Mouse (Mus musculus): ENCODE measurements around the gene Kndc1.

DNA sequence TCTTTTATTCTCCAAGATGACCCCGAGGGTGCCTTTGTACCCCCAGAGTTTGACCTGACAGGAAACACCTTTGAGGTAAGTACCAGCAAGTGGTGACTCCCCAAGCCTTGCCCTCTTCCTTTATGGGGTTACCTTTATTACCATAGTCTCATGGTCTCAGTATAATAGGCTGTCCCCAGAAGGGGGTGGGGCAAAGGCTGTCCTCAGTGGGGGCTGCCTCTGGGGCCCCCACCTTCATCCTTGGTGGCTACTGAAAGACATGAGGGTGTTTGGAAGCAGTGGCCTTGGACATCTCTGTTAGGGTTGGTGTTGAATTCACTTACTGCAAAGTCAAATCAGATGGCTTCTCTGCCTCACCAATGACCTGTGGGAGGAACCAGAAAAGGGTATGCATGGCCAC, 7.5 kb downstream of the Kndc1 start:
- TF ChIP-seq CTCF (IDR thresholded peaks at IDR 0.05; ENCODE audit: borderline replicate concordance, insufficient read depth, low read length) (no peak), POLR2A (IDR thresholded peaks at IDR 0.05; ENCODE audit: low read depth, low read length) (no peak)
